Mouse (Mus musculus) G1E (cell line): Measurements from ENCODE around the gene Rrp8.

ENCODE experiments used
- CTCF ChIP-seq: IDR thresholded peaks from 2 replicates; pipeline ENCODE4 v1.5.1; 2012; ENCODE audit warnings: low read depth, low read length, inconsistent platforms, mixed read lengths
- POLR2AphosphoS5 ChIP-seq: IDR thresholded peaks from 2 replicates; pipeline ENCODE4 v1.6.1; 2012; ENCODE audit warnings: low read depth, low read length, inconsistent platforms; ENCODE audit not compliant: insufficient replicate concordance

GRCm38 (mm10) chr7:105762517-105763270 is 25.5 kb upstream of the Rrp8 start:
- TF ChIP-seq CTCF (no peak), POLR2AphosphoS5 (no peak)
